In the genomic region with DNA sequence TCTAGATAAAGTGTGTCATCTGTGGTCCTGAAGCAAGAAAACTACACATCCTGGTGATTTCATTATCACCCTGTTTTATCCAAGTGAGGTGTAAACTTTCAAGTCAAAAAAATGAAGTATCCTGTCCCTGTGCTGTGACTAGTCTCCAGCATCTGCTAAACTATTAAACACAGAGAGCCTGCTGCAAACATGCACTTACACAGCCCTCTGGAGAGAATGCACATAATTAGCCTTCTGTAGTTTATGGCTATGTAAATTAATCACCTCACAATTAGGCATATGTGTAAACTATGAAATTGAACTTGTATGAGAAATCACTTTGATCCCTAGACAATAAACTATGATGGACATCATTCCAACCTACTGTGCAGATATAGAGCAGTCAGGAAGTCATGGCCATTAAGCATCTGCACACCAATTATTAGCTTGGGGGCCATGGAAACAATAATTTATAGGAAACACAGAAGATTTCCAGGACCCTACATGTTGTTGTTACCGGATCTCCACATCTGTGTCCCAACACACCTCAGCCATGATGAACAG, we compare ENCODE assay signal across 24 mouse cellular contexts. TPM values are rescaled to one million over a fixed set of nuclear protein-coding genes. Genes with fewer than 3 reads are reported as not detected.
DNase-seq lines count a peak whose midpoint lies in the region; ATAC-seq and TF ChIP-seq lines count a peak whose summit lies in the region.
"Had no signal": no experiment of that assay in that cellular context is flagged by ENCODE, and none has a peak within 500 bp of the region (broad histone marks: within the 10 kb centered on the region; RNA-seq: fewer than 3 reads in every experiment).

No protein-coding gene starts in this region.

- TF ChIP-seq CTCF in hindbrain, postnatal 0 days (IDR thresholded peaks at IDR 0.05; ENCODE audit: low read depth): no peak

- ATAC-seq in hindbrain, embryonic 13.5 days (ENCODE audit: low FRiP score): peak; percentile 81
- no peak for ATAC-seq in hindbrain, postnatal 0 days
- peak; percentile 72 for ATAC-seq in neural tube, embryonic 12.5 days (ENCODE audit: low FRiP score, low read depth)
- peak; percentile 93 for ATAC-seq in neural tube, embryonic 14.5 days (ENCODE audit: low read depth)
- ATAC-seq: CD4-positive, CD25-positive, alpha-beta regulatory T cell, adult 4 months; forebrain, embryonic 13.5 days; forebrain, postnatal 0 days; intestine, postnatal 0 days had no signal

- H3K4me2 ChIP-seq in hindbrain, embryonic 13.5 days: no peak overlapping the region
- no peak overlapping the region for H3K4me2 ChIP-seq in hindbrain, postnatal 0 days (ENCODE audit: low read depth, low read length)
- no peak overlapping the region for H3K4me2 ChIP-seq in neural tube, embryonic 12.5 days (replicated peaks)
- no peak overlapping the region for H3K4me2 ChIP-seq in neural tube, embryonic 14.5 days (ENCODE audit: low read depth, low read length)
- H3K4me2 ChIP-seq: embryonic facial prominence, embryonic 13.5 days; forebrain, embryonic 13.5 days; heart, embryonic 11.5 days had no signal

- H3K27ac ChIP-seq in hindbrain, embryonic 13.5 days: no peak overlapping the region
- no peak overlapping the region for H3K27ac ChIP-seq in hindbrain, postnatal 0 days
- no peak overlapping the region for H3K27ac ChIP-seq in neural tube, embryonic 12.5 days
- no peak overlapping the region for H3K27ac ChIP-seq in neural tube, embryonic 14.5 days (ENCODE audit: low read depth, low read length)
- H3K27ac ChIP-seq: embryonic facial prominence, embryonic 10.5 days; embryonic facial prominence, embryonic 13.5 days; forebrain, embryonic 13.5 days had no signal

- no peaks in the 10 kb centered on the region for H3K4me1 ChIP-seq in hindbrain, embryonic 13.5 days (replicated peaks)
- H3K4me1 ChIP-seq in hindbrain, postnatal 0 days (ENCODE audit: insufficient read depth, low read length): no peaks in the 10 kb centered on the region
- no peaks in the 10 kb centered on the region for H3K4me1 ChIP-seq in neural tube, embryonic 12.5 days
- no peaks in the 10 kb centered on the region for H3K4me1 ChIP-seq in neural tube, embryonic 14.5 days (ENCODE audit: control insufficient read depth, insufficient read depth, low read length)
- H3K4me1 ChIP-seq: embryonic facial prominence, embryonic 10.5 days; embryonic facial prominence, embryonic 13.5 days; forebrain, embryonic 13.5 days had no signal

- H3K9me3 ChIP-seq in hindbrain, embryonic 13.5 days: no peaks in the 10 kb centered on the region
- H3K9me3 ChIP-seq in hindbrain, postnatal 0 days (ENCODE audit: low read length): no peaks in the 10 kb centered on the region
- H3K9me3 ChIP-seq in neural tube, embryonic 12.5 days: no peaks in the 10 kb centered on the region
- no peaks in the 10 kb centered on the region for H3K9me3 ChIP-seq in neural tube, embryonic 14.5 days (ENCODE audit: control insufficient read depth, low read length)
- H3K9me3 ChIP-seq: embryonic facial prominence, embryonic 10.5 days; embryonic facial prominence, embryonic 13.5 days; forebrain, embryonic 13.5 days had no signal

- no peak for DNase-seq in hindbrain, postnatal 0 days (ENCODE audit: low spot score)
- DNase-seq in neural tube, embryonic 10.5 days (ENCODE audit: extremely low spot score, low spot score): no peak
- DNase-seq in left cerebral cortex, adult 9 months (ENCODE audit: low spot score in 2 of 2): no peak
- DNase-seq: adrenal gland, adult 2 months; adrenal gland, postnatal 14 days; cerebellum, adult 11-12 months; cerebellum, adult 8-10 months; cerebellum, postnatal 10 days; cerebellum, postnatal 36 days; embryo, embryonic 11 days; forebrain, postnatal 0 days; gastrocnemius, postnatal 10 days; heart, adult 11 months had no signal

- H3K36me3 ChIP-seq in hindbrain, embryonic 13.5 days: no peaks in the 10 kb centered on the region
- H3K36me3 ChIP-seq in hindbrain, postnatal 0 days (ENCODE audit: insufficient read depth, low read length): no peaks in the 10 kb centered on the region
- no peaks in the 10 kb centered on the region for H3K36me3 ChIP-seq in neural tube, embryonic 12.5 days
- H3K36me3 ChIP-seq in neural tube, embryonic 14.5 days (ENCODE audit: control insufficient read depth, insufficient read depth, low read length): no peaks in the 10 kb centered on the region
- H3K36me3 ChIP-seq: embryonic facial prominence, embryonic 10.5 days; embryonic facial prominence, embryonic 13.5 days had no signal

- H3K27me3 ChIP-seq in hindbrain, embryonic 13.5 days: no peaks in the 10 kb centered on the region
- H3K27me3 ChIP-seq in hindbrain, postnatal 0 days (ENCODE audit: insufficient read depth, low read length): no peaks in the 10 kb centered on the region
- H3K27me3 ChIP-seq in neural tube, embryonic 12.5 days (replicated peaks): no peaks in the 10 kb centered on the region
- no peaks in the 10 kb centered on the region for H3K27me3 ChIP-seq in neural tube, embryonic 14.5 days (ENCODE audit: control insufficient read depth, insufficient read depth, low read length)
- H3K27me3 ChIP-seq: embryonic facial prominence, embryonic 13.5 days; forebrain, embryonic 13.5 days had no signal

- 76% methylated on average over 1 of the region's 1 CpGs for WGBS in hindbrain, embryonic 13.5 days
- 75% methylated on average over 1 of the region's 1 CpGs for WGBS in hindbrain, postnatal 0 days
- WGBS in neural tube, embryonic 12.5 days: 81% methylated on average over 1 of the region's 1 CpGs
- WGBS in neural tube, embryonic 14.5 days: 61% methylated on average over 1 of the region's 1 CpGs

- H3K4me3 ChIP-seq in hindbrain, embryonic 13.5 days: no peak overlapping the region
- no peak overlapping the region for H3K4me3 ChIP-seq in hindbrain, postnatal 0 days (ENCODE audit: low read length)
- no peak overlapping the region for H3K4me3 ChIP-seq in neural tube, embryonic 12.5 days
- no peak overlapping the region for H3K4me3 ChIP-seq in neural tube, embryonic 14.5 days (ENCODE audit: low read depth, low read length)
- H3K4me3 ChIP-seq: embryonic facial prominence, embryonic 10.5 days; embryonic facial prominence, embryonic 13.5 days; erythroblast, embryonic 14.5 days; forebrain, embryonic 13.5 days had no signal

- H3K9ac ChIP-seq in hindbrain, embryonic 13.5 days: no peak overlapping the region
- H3K9ac ChIP-seq in hindbrain, postnatal 0 days (replicated peaks; ENCODE audit: low read length): no peak overlapping the region
- H3K9ac ChIP-seq in neural tube, embryonic 12.5 days: no peak overlapping the region
- no peak overlapping the region for H3K9ac ChIP-seq in neural tube, embryonic 14.5 days (replicated peaks; ENCODE audit: low read depth, low read length)
- H3K9ac ChIP-seq: embryonic facial prominence, embryonic 13.5 days; forebrain, embryonic 13.5 days; forebrain, postnatal 0 days had no signal

RNA-seq across cellular contexts. Expression of a gene that starts 50.6 kb away (rescaled TPM):
- polyA plus RNA-seq in hindbrain, embryonic 13.5 days (2015; fragmentation: Nextera tagmentation; extraction: Ambion mirVana): 5.3 and 6.4 TPM in 2 replicates
- 2.2 and 3.3 TPM in 2 replicates for total RNA-seq in hindbrain, postnatal 0 days (2014; rRNA removed)
- 5.1 and 5.3 TPM in 2 replicates for polyA plus RNA-seq in hindbrain, postnatal 0 days (2015; fragmentation: Nextera tagmentation; extraction: Ambion mirVana)
- polyA plus RNA-seq in neural tube, embryonic 12.5 days (2016; fragmentation: Nextera tagmentation; extraction: Ambion mirVana): 7.1 and 7.6 TPM in 2 replicates
- polyA plus RNA-seq in neural tube, embryonic 14.5 days (2014; fragmentation: Nextera tagmentation; extraction: Ambion mirVana): 3.6 and 4.8 TPM in 2 replicates
- total RNA-seq: MEL had no signal
